Mouse (Mus musculus) right cerebral cortex, adult 2 months (tissue): Measurements from ENCODE around the gene Trmo.

ENCODE experiments used
- DNase-seq, 2 experiments: peaks; one replicate each; pipeline ENCODE4 v3.0.0; 2021 to 2022; ENCODE audit warnings: low spot score in 2 of 2

Gene Trmo

GRCm38 (mm10) chr4:46341831-46342680, 47.2 kb downstream of the Trmo start:
- no peak for DNase-seq

- DNase-seq: no peak
These were observed 49.7 kb downstream of the Trmo start for GRCm38 (mm10) chr4:46339584-46339983.

- no peak for DNase-seq
These were observed 50.2 kb downstream of the Trmo start for GRCm38 (mm10) chr4:46339026-46339425.

- DNase-seq: no peak
These were observed 51.2 kb downstream of the Trmo start for GRCm38 (mm10) chr4:46337990-46338389.

- no peak for DNase-seq
These were observed 53.4 kb downstream of the Trmo start for GRCm38 (mm10) chr4:46335846-46336245.

- DNase-seq: no peak
These were observed 60.3 kb downstream of the Trmo start for GRCm38 (mm10) chr4:46328906-46329305.
